Mouse (Mus musculus) gastrocnemius, postnatal 10 days (tissue): ENCODE measurements around the gene Slc1a2. TPM values are rescaled to one million over a fixed set of nuclear protein-coding genes. Genes with fewer than 3 reads are reported as not detected.

Experiments used
- DNase-seq: peaks from one replicate; pipeline ENCODE4 v3.0.0; 2021; ENCODE audit warnings: mixed read lengths
- long read RNA-seq, 2 experiments: library from polyadenylated mRNA; stranded (forward); transcript quantifications; one replicate each; pipeline ENCODE4 v2.0.0; 2021
- total RNA-seq, 2 experiments: library from RNA; stranded (reverse); gene quantifications; 2 replicates each; pipeline ENCODE4 v1.2.3; 2021

The Slc1a2 gene
- total RNA-seq: 1 to 10 TPM; 2.3 to 2.4 TPM
- long read RNA-seq, experiment 1: 0 reads
- long read RNA-seq, experiment 2, partial matches to known transcripts: 0 of 1 reads
- long read RNA-seq, experiment 2, other reads (novel, unspliced or antisense): 1 of 1 reads

GRCm38 (mm10) chr2:102658163-102658660, at the start of gene Slc1a2:
Gene Slc1a2, plus strand, starts transcription at chr2:102658659.
- DNase-seq: peak; percentile 8

GRCm38 (mm10) chr2:102610485-102610884, 48.0 kb upstream of the Slc1a2 start:
- no peak for DNase-seq

- DNase-seq: no peak
Observed at GRCm38 (mm10) chr2:102616637-102617036, 41.8 kb upstream of the Slc1a2 start.

- no peak for DNase-seq
Observed at GRCm38 (mm10) chr2:102620744-102621429, 37.6 kb upstream of the Slc1a2 start.

GRCm38 (mm10) chr2:102622176-102622575, 36.3 kb upstream of the Slc1a2 start:
- DNase-seq: no peak

- DNase-seq: no peak
Observed at GRCm38 (mm10) chr2:102622943-102623342, 35.5 kb upstream of the Slc1a2 start.

- DNase-seq: no peak
Observed at GRCm38 (mm10) chr2:102624538-102624937, 33.9 kb upstream of the Slc1a2 start.

- DNase-seq: no peak
Observed at GRCm38 (mm10) chr2:102632361-102632760, 26.1 kb upstream of the Slc1a2 start.

GRCm38 (mm10) chr2:102634010-102634409, 24.4 kb upstream of the Slc1a2 start:
- DNase-seq: no peak

- no peak for DNase-seq
Observed at GRCm38 (mm10) chr2:102635523-102636060, 22.9 kb upstream of the Slc1a2 start.

GRCm38 (mm10) chr2:102636116-102636600, 22.3 kb upstream of the Slc1a2 start:
- no peak for DNase-seq

GRCm38 (mm10) chr2:102638140-102638539, 20.3 kb upstream of the Slc1a2 start:
- DNase-seq: no peak

- DNase-seq: no peak
Observed at GRCm38 (mm10) chr2:102638690-102639089, 19.8 kb upstream of the Slc1a2 start.

- DNase-seq: no peak
Observed at GRCm38 (mm10) chr2:102648845-102649500, 9.5 kb upstream of the Slc1a2 start.

- no peak for DNase-seq
Observed at GRCm38 (mm10) chr2:102650322-102650721, 8.1 kb upstream of the Slc1a2 start.

- DNase-seq: no peak
Observed at GRCm38 (mm10) chr2:102655966-102656725, 2.3 kb upstream of the Slc1a2 start.

- DNase-seq: no peak
Observed at GRCm38 (mm10) chr2:102657726-102658125, 733 bp upstream of the Slc1a2 start.

- DNase-seq: peak; percentile 47
Observed at GRCm38 (mm10) chr2:102658661-102659520, 432 bp downstream of the Slc1a2 start.

- DNase-seq: peak; percentile 25
Observed at GRCm38 (mm10) chr2:102659521-102659830, 1.0 kb downstream of the Slc1a2 start.

GRCm38 (mm10) chr2:102661052-102661451, 2.6 kb downstream of the Slc1a2 start:
- no peak for DNase-seq

GRCm38 (mm10) chr2:102662911-102663310, 4.5 kb downstream of the Slc1a2 start:
- no peak for DNase-seq
